Mouse (Mus musculus) G1E (cell line): Measurements from ENCODE around the gene Il1rapl2. TPM values are rescaled to one million over a fixed set of nuclear protein-coding genes. Genes with fewer than 3 reads are reported as not detected.
"Not testable (repeated sequence)": the region's sequence is repeated elsewhere in the genome, so short reads cannot be mapped to it uniquely, and the experiment has no call there.

ENCODE experiments used
- ATAC-seq: 2 replicates; pipeline ENCODE4 v1.8.0; 2016; ENCODE audit warnings: mild to moderate bottlenecking; ENCODE audit not compliant: insufficient number of reproducible peaks, poor library complexity, low FRiP score, severe bottlenecking; ENCODE audit errors: extremely low read depth
- DNase-seq: peaks from one replicate; pipeline ENCODE4 v3.0.0; 2012; ENCODE audit warnings: low spot score
- H3K27me3 ChIP-seq: 2 replicates; pipeline ENCODE4 v1.6.1; 2012; ENCODE audit warnings: mild to moderate bottlenecking, low read length, inconsistent platforms; ENCODE audit not compliant: insufficient read depth
- H3K36me3 ChIP-seq: replicated peaks from 2 replicates; pipeline ENCODE3; 2012; ENCODE audit warnings: mild to moderate bottlenecking, inconsistent platforms
- H3K4me1 ChIP-seq: 2 replicates; pipeline ENCODE4 v1.6.1; 2012; ENCODE audit warnings: low read depth, low read length, inconsistent platforms, mixed read lengths; ENCODE audit not compliant: insufficient read depth
- H3K4me3 ChIP-seq: 2 replicates; pipeline ENCODE4 v1.5.1; 2012; ENCODE audit warnings: low read depth, mild to moderate bottlenecking, inconsistent platforms, low read length, moderate library complexity, mixed read lengths
- H3K9me3 ChIP-seq: replicated peaks from 2 replicates; pipeline ENCODE4 v1.6.1; 2012; ENCODE audit warnings: inconsistent platforms
- CTCF ChIP-seq: IDR thresholded peaks from 2 replicates; pipeline ENCODE4 v1.5.1; 2012; ENCODE audit warnings: low read depth, low read length, inconsistent platforms, mixed read lengths
- GATA1 ChIP-seq: IDR thresholded peaks from 2 replicates; pipeline ENCODE4 v1.6.1; 2012; ENCODE audit warnings: borderline replicate concordance, low read length, inconsistent platforms, mixed read lengths
- GATA2 ChIP-seq: IDR thresholded peaks from 2 replicates; pipeline ENCODE4 v1.6.1; 2012; ENCODE audit warnings: low read depth, low read length, inconsistent platforms, borderline replicate concordance
- POLR2AphosphoS5 ChIP-seq: IDR thresholded peaks from 2 replicates; pipeline ENCODE4 v1.6.1; 2012; ENCODE audit warnings: low read depth, low read length, inconsistent platforms; ENCODE audit not compliant: insufficient replicate concordance
- TAL1 ChIP-seq: conservative IDR thresholded peaks from 2 replicates; pipeline ENCODE4 v1.6.1; 2012; ENCODE audit warnings: low read depth, low read length, inconsistent platforms, mixed read lengths
- polyA plus RNA-seq: library from polyadenylated mRNA; stranded (reverse); fragments of >175 nt; gene quantifications from 2 replicates; pipeline ENCODE4 v1.2.3, GENCODE M21; 2012
- total RNA-seq, 2 experiments: library from RNA; stranded (forward) in 1 of 2; stranded (reverse) in 1 of 2; fragments of 200-1000 nt in 1 of 2; fragments of >200 nt in 1 of 2; fragmentation: Nextera tagmentation in 1 of 2; gene quantifications; 2 replicates each; pipeline ENCODE4 v1.2.3; 2014 to 2017

Il1rapl2 gene
- total and polyA plus RNA-seq, 3 experiments, result 0.05 TPM; not detected in 2

GRCm38 (mm10) chrX:138103954-138104353 lies 533.5 kb downstream of the Il1rapl2 start:
- Histone ChIP-seq H3K27me3 (no peaks in the 10 kb centered on the region), H3K4me1 (no peaks in the 10 kb centered on the region), H3K36me3 (no peaks in the 10 kb centered on the region), H3K4me3 (no peak overlapping the region), H3K9me3 (no peaks in the 10 kb centered on the region)
- DNase-seq (no peak), ATAC-seq (no peak)
- TF ChIP-seq CTCF (no peak), POLR2AphosphoS5 (no peak), GATA1 (no peak), GATA2 (no peak), TAL1 (no peak)

- no peaks in the 10 kb centered on the region for H3K27me3 ChIP-seq
- no peak for ATAC-seq
Measured at GRCm38 (mm10) chrX:138104668-138105067, 534.3 kb downstream of the Il1rapl2 start.

DNA sequence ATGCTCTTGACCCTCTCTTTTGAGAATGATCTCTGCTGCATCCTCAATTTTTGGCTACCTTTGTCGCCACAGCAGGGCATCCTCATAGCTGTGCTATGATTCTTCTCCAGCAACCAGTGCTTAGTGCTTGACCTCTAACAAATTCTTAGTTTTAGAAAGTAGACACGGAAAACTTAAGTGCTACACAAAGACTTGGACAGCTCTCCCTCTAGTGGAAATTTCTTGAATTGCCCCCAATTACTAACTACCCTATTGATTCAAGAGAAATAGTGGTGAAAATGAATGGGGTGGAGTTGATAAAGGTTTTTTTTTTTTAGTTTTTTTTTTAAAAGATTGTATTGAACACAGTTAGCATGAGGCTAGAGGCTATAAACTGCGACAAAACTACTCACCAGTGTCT lies 599.7 kb downstream of the Il1rapl2 start:
- H3K4me1 ChIP-seq, result no peaks in the 10 kb centered on the region
- no peak for ATAC-seq
- no peak for DNase-seq
- no peaks in the 10 kb centered on the region for H3K27me3 ChIP-seq
- no peaks in the 10 kb centered on the region for H3K36me3 ChIP-seq
- TF ChIP-seq POLR2AphosphoS5 (no peak), CTCF (no peak), GATA1 (no peak), TAL1 (no peak), GATA2 (no peak)
- H3K9me3 ChIP-seq, result no peaks in the 10 kb centered on the region
- no peak overlapping the region for H3K4me3 ChIP-seq

More at GRCm38 (mm10) chrX:138104668-138105067, 534.3 kb downstream of the Il1rapl2 start:
- Histone ChIP-seq H3K4me1 (no peaks in the 10 kb centered on the region), H3K36me3 (no peaks in the 10 kb centered on the region), H3K9me3 (no peaks in the 10 kb centered on the region), H3K4me3 (no peak overlapping the region)
- no peak for DNase-seq
- TF ChIP-seq POLR2AphosphoS5, result no peak
- no peak for TF ChIP-seq CTCF
- TF ChIP-seq TAL1, result no peak
- TF ChIP-seq GATA1, result no peak
- no peak for TF ChIP-seq GATA2

GRCm38 (mm10) chrX:138209480-138209879 lies 639.1 kb downstream of the Il1rapl2 start, which contains the start of gene Tex13a:
Tex13a (minus strand) TSS chrX:138209580.
- Histone ChIP-seq H3K9me3 (peaks cover 3% of the 10 kb centered on the region), H3K4me1 (no peaks in the 10 kb centered on the region), H3K4me3 (no peak within 1 kb of the TSS), H3K36me3 (no peaks in the 10 kb centered on the region), H3K27me3 (no peaks in the 10 kb centered on the region)
- ATAC-seq, result no peak
- no peak for DNase-seq
- TF ChIP-seq TAL1 (no peak), GATA1 (no peak), CTCF (no peak), GATA2 (no peak), POLR2AphosphoS5 (no peak)

DNA sequence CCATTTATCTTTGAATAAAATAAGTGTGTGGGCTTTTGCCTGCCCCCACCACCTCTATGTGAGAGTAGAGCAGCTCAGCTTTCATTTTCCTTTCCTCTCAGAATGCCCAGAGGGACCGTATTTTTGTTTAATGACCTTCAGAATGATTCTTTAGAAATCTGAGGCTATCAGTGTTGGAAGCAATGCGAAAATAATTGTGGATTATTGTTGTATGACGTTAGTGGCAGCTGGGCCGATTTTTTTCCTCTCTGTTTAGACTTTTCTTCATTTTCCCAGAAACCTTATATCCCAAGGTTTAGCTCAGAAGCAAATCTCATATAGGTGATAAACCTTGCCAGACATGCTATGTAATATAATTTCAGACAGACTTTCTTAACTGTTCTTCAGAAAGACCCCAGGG lies 664.2 kb downstream of the Il1rapl2 start:
- H3K4me1 ChIP-seq, result no peaks in the 10 kb centered on the region
- no peaks in the 10 kb centered on the region for H3K27me3 ChIP-seq
- no peak for TF ChIP-seq CTCF
- TF ChIP-seq GATA1, result no peak
- no peak for TF ChIP-seq GATA2
- TF ChIP-seq TAL1, result no peak
- no peak for TF ChIP-seq POLR2AphosphoS5
- H3K36me3 ChIP-seq, result no peaks in the 10 kb centered on the region
- no peak overlapping the region for H3K4me3 ChIP-seq
- DNase-seq, result no peak
- no peaks in the 10 kb centered on the region for H3K9me3 ChIP-seq
- ATAC-seq, result no peak

DNA sequence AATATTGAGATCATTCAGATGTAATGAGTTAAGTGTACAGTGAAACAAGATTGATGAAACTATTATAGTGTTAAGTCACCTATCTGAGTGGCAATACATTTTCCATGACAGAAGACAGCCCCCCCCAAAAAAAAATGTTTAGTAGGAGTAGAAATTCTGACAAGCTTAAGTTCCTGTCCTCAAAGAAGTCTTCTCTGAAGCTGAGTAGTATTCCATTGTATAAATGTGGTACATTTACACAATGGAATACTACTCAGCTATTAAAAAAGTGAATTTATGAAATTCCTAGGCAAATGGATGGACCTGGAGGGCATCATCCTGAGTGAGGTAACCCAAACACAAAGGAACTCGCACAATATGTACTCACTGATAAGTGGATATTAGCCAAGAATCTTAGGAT lies 778.3 kb downstream of the Il1rapl2 start:
- not testable (repeated sequence) for H3K4me1 ChIP-seq, H3K27me3 ChIP-seq, H3K36me3 ChIP-seq, DNase-seq, H3K4me3 ChIP-seq, ATAC-seq, H3K9me3 ChIP-seq

GRCm38 (mm10) chrX:138433794-138434193 lies 863.4 kb downstream of the Il1rapl2 start:
- TF ChIP-seq POLR2AphosphoS5 (no peak), CTCF (no peak), GATA2 (no peak), GATA1 (no peak), TAL1 (no peak)
- Histone ChIP-seq H3K27me3 (no peaks in the 10 kb centered on the region), H3K4me1 (no peaks in the 10 kb centered on the region), H3K36me3 (no peaks in the 10 kb centered on the region), H3K9me3 (no peaks in the 10 kb centered on the region), H3K4me3 (no peak overlapping the region)
- no peak for ATAC-seq
- DNase-seq, result no peak
